Mouse (Mus musculus): Measurements from ENCODE around the gene Olfr1105. TPM values are rescaled to one million over a fixed set of nuclear protein-coding genes. Genes with fewer than 3 reads are reported as not detected.

Gene Olfr1105
- total RNA-seq (2021) = not detected
- long read RNA-seq, experiment 1 = 0 reads
- long read RNA-seq, experiment 2 = 0 reads

- no peak for DNase-seq (ENCODE audit: low spot score in 2 of 2)
Observed at GRCm38 (mm10) chr2:87036431-87036830, at the start of gene Olfr1105. Gene Olfr1105 (minus strand): TSS chr2:87036531.

GRCm38 (mm10) chr2:87075717-87076116, 39.4 kb upstream of the Olfr1105 start, which contains the start of gene Olfr1107:
Gene Olfr1107 (minus strand): TSS chr2:87075817.
- no peak for DNase-seq (ENCODE audit: low spot score in 2 of 2)

GRCm38 (mm10) chr2:87052173-87052572, 15.8 kb upstream of the Olfr1105 start, which contains the start of gene Olfr1106:
Gene Olfr1106 (minus strand): TSS chr2:87052273.
- no peak for DNase-seq (ENCODE audit: low spot score in 2 of 2)

GRCm38 (mm10) chr2:87026980-87027379, 9.4 kb downstream of the Olfr1105 start, which contains the start of gene Olfr1104:
Gene Olfr1104 (minus strand): TSS chr2:87027080.
- no peak for DNase-seq (ENCODE audit: low spot score in 2 of 2)

- DNase-seq (ENCODE audit: low spot score in 2 of 2) = no peak
Observed at GRCm38 (mm10) chr2:86998098-86998497, 38.2 kb downstream of the Olfr1105 start, which contains the start of gene Olfr1102. Gene Olfr1102 (plus strand): TSS chr2:86998398.

GRCm38 (mm10) chr2:86991121-86991520, 45.2 kb downstream of the Olfr1105 start, which contains the start of gene Olfr1101:
Gene Olfr1101 (minus strand): TSS chr2:86991221.
- DNase-seq (ENCODE audit: low spot score in 2 of 2) = no peak

Other genes with a start within 250 kb of the Olfr1105 start
- not detected for gene Olfr141, start 226.5 kb downstream of the Olfr1105 start, total RNA-seq (2021)
- not detected for gene Olfr1094, start 211.9 kb downstream of the Olfr1105 start, total RNA-seq (2021)
- gene Olfr1095, start 184.8 kb downstream of the Olfr1105 start, total RNA-seq (2021) = not detected
- gene Gm13723, start 161.7 kb downstream of the Olfr1105 start, total RNA-seq (2021) = not detected
- gene Olfr1097, start 144.3 kb downstream of the Olfr1105 start, total RNA-seq (2021) = not detected
- gene Olfr1098, start 112.0 kb downstream of the Olfr1105 start, total RNA-seq (2021) = not detected
- not detected for gene Olfr1099, start 75.8 kb downstream of the Olfr1105 start, total RNA-seq (2021)
- gene Olfr1100, start 56.6 kb downstream of the Olfr1105 start, total RNA-seq (2021) = not detected
- not detected for gene Olfr1101, start 45.3 kb downstream of the Olfr1105 start, total RNA-seq (2021)
- not detected for gene Olfr1102, start 38.1 kb downstream of the Olfr1105 start, total RNA-seq (2021)
- gene Olfr1104, start 9.5 kb downstream of the Olfr1105 start, total RNA-seq (2021) = not detected
- not detected for gene Olfr1106, start 15.7 kb upstream of the Olfr1105 start, total RNA-seq (2021)
- gene Olfr1107, start 39.3 kb upstream of the Olfr1105 start, total RNA-seq (2021) = not detected
- not detected for gene Olfr1109, start 59.5 kb upstream of the Olfr1105 start, total RNA-seq (2021)
- gene Olfr259, start 78.0 kb upstream of the Olfr1105 start, total RNA-seq (2021) = not detected
- not detected for gene Olfr1110, start 103.8 kb upstream of the Olfr1105 start, total RNA-seq (2021)
- not detected for gene Olfr1111, start 116.1 kb upstream of the Olfr1105 start, total RNA-seq (2021)
- not detected for gene Olfr1112, start 151.3 kb upstream of the Olfr1105 start, total RNA-seq (2021)
- gene Olfr1113, start 172.4 kb upstream of the Olfr1105 start, total RNA-seq (2021) = not detected
- gene Olfr1115, start 211.5 kb upstream of the Olfr1105 start, total RNA-seq (2021) = not detected
- gene Olfr1116, start 231.0 kb upstream of the Olfr1105 start, total RNA-seq (2021) = not detected

Data from layer of hippocampus, postnatal 14 days (tissue).